Mouse (Mus musculus) stomach, embryonic 15.5 days (tissue): Measurements from ENCODE around the gene Foxg1. TPM values are rescaled to one million over a fixed set of nuclear protein-coding genes. Genes with fewer than 3 reads are reported as not detected.

Experiments
- ATAC-seq: fragments of 200-750 bp; cut with Nextera tagmentation; 2 replicates; pipeline ENCODE4 v1.8.0; 2017; ENCODE audit warnings: low read depth, moderate number of reproducible peaks, moderate TSS enrichment; ENCODE audit not compliant: insufficient read depth, low FRiP score
- H3K27ac ChIP-seq: fragments of 300-500 bp; sonication (generic); 2 replicates; pipeline ENCODE4 v1.5.1; 2015; ENCODE audit warnings: mild to moderate bottlenecking, inconsistent platforms
- H3K27me3 ChIP-seq: fragments of 300-500 bp; sonication (generic); replicated peaks from 2 replicates; pipeline ENCODE4 v1.6.1; 2015; ENCODE audit warnings: inconsistent platforms
- H3K36me3 ChIP-seq: fragments of 300-500 bp; sonication (generic); 2 replicates; pipeline ENCODE4 v1.6.1; 2015; ENCODE audit warnings: inconsistent platforms
- H3K4me1 ChIP-seq: fragments of 300-500 bp; sonication (generic); 2 replicates; pipeline ENCODE4 v1.6.1; 2015; ENCODE audit warnings: inconsistent platforms
- H3K4me2 ChIP-seq: fragments of 300-500 bp; sonication (generic); 2 replicates; pipeline ENCODE4 v1.6.1; 2015; ENCODE audit warnings: mild to moderate bottlenecking, inconsistent platforms
- H3K4me3 ChIP-seq: fragments of 300-500 bp; sonication (generic); replicated peaks from 2 replicates; pipeline ENCODE4 v1.5.1; 2015; ENCODE audit warnings: inconsistent platforms
- H3K9ac ChIP-seq: fragments of 300-500 bp; sonication (generic); 2 replicates; pipeline ENCODE4 v1.6.1; 2015; ENCODE audit warnings: inconsistent platforms
- H3K9me3 ChIP-seq: fragments of 300-500 bp; sonication (generic); 2 replicates; pipeline ENCODE4 v1.6.1; 2016; ENCODE audit warnings: inconsistent platforms
- WGBS: fragments of 180-500 bp; shearing (Covaris S2); methylation state at CpG from one replicate; pipeline ENCODE4 v1.1.7; 2015; 5-methylcytosine and 5-hydroxymethylcytosine counted together
- polyA plus RNA-seq: library from polyadenylated mRNA; unstranded; fragments of >200 nt; fragmentation: Nextera tagmentation; extraction: Ambion mirVana; gene quantifications from 2 replicates; pipeline ENCODE4 v1.2.1, GENCODE M21; 2015

The Foxg1 gene
- 0.06 and 0.10 TPM in 2 replicates for polyA plus RNA-seq

DNA sequence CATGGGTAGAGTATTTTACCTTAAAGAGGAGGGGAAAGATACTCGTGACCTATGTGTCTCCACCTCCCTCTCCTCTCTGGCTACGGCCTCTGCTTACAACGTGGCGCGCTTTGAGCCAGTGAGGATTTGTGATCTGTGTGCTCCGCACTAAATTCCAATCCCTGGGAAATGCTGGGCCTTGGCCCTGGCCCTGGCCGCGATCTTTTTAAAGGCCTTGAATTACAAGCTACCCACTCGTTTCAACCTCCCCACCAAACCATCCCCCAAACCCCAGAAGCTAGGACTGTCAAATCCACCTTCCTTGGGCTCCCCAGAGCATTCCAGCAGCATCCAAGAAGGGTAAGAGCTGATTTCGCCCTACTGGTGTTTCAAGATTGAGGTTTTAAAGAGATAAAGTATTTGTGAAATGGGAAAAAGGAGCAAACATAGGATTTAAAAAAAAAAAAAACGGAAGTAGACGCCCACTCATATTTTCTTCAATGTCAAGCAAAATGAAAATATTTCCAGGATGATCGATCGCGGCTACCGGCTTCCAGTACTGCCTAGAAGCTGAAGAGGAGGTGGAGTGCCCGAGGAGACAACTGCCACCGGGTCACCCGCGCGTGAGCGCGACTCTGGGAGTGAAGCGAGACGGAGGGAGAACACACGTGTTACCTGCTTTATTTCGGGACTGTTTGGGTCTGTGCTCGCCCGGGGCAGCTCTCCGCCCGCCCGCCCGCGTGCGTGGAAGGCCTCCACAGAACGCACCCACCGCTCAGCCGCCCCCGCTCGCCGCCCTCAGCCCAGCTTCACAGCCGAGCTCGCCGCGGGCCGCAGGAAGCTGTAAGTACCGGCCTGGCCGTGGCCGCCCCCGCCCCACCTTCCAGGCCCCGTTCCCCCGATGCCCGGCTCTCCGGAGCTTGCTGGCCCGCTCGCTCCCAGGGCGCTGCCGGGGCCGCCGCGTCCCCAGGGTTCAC, at the start of gene Foxg1:
Gene Foxg1 (plus strand): TSS at position 96 of the 956 bp plus-strand sequence.
- no peaks in the 10 kb centered on the region for H3K9me3 ChIP-seq
- H3K36me3 ChIP-seq, result no peaks in the 10 kb centered on the region
- peak within 1 kb of the TSS; percentile 53 for H3K4me2 ChIP-seq
- H3K4me3 ChIP-seq, result peak within 1 kb of the TSS; percentile 35
- peaks cover 81% of the 10 kb centered on the region for H3K27me3 ChIP-seq
- peaks cover 14% of the 10 kb centered on the region for H3K4me1 ChIP-seq
- H3K27ac ChIP-seq, result no peak within 1 kb of the TSS
- WGBS, result 2% methylated on average over 51 of the region's 61 CpGs
- ATAC-seq, result no peak
- H3K9ac ChIP-seq, result no peak within 1 kb of the TSS

DNA sequence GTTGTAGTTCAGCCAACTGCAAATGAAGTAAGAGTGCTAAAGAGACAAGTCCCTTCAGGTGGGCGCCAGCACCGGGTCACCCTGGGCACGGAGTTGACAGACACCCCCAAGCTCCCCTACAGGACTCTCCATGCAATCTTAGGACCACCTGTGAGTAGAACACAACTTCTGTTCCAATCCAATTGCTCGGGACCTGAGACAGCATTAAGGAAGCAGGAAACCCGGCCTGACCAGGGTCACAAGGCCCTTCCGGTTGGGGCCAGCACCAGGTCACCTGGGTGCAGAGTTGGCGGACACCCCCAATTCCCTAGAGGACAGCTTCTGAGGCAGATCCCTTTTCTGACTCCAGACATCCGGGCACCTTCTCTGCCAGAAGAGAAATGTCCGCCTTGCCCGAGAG, 32.8 kb upstream of the Foxg1 start:
- H3K4me3 ChIP-seq, result no peak overlapping the region
- H3K36me3 ChIP-seq, result no peaks in the 10 kb centered on the region
- no peaks in the 10 kb centered on the region for H3K9me3 ChIP-seq
- no peak overlapping the region for H3K9ac ChIP-seq
- H3K4me1 ChIP-seq, result no peaks in the 10 kb centered on the region
- no peak overlapping the region for H3K4me2 ChIP-seq
- ATAC-seq, result no peak
- no peaks in the 10 kb centered on the region for H3K27me3 ChIP-seq
- WGBS, result 91% methylated on average over 10 of the region's 10 CpGs
- H3K27ac ChIP-seq, result no peak overlapping the region

GRCm38 (mm10) chr12:49368931-49369330, 13.5 kb upstream of the Foxg1 start:
- 58% methylated on average over 1 of the region's 1 CpGs for WGBS
- H3K9ac ChIP-seq, result no peak overlapping the region
- no peak for ATAC-seq
- H3K9me3 ChIP-seq, result no peaks in the 10 kb centered on the region
- no peak overlapping the region for H3K4me3 ChIP-seq
- peaks cover 20% of the 10 kb centered on the region for H3K27me3 ChIP-seq
- H3K27ac ChIP-seq, result no peak overlapping the region
- H3K4me2 ChIP-seq, result no peak overlapping the region
- no peaks in the 10 kb centered on the region for H3K36me3 ChIP-seq
- H3K4me1 ChIP-seq, result no peaks in the 10 kb centered on the region

DNA sequence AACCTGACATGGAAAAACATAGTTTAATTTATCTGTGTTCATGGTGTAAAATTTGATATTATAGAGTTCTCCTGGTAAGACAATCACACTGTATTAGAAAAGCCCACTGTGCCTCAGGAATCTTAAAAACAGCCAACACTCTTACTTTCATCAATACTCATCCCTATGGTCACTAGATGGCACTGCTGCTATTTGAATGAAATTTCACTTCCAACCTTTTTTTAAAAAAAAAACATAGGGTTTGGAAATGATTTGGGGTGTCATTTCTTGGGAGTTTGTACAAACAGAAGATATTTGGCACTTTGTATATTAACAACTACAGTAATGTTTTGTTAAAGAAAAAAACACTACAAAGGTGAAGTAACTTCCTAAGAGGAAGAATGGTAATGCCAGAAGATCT, 10.3 kb upstream of the Foxg1 start:
- Histone ChIP-seq H3K9me3 (no peaks in the 10 kb centered on the region), H3K27ac (no peak overlapping the region), H3K4me3 (no peak overlapping the region), H3K27me3 (peaks cover 46% of the 10 kb centered on the region), H3K4me2 (no peak overlapping the region), H3K4me1 (no peaks in the 10 kb centered on the region), H3K9ac (no peak overlapping the region), H3K36me3 (no peaks in the 10 kb centered on the region)
- no peak for ATAC-seq

DNA sequence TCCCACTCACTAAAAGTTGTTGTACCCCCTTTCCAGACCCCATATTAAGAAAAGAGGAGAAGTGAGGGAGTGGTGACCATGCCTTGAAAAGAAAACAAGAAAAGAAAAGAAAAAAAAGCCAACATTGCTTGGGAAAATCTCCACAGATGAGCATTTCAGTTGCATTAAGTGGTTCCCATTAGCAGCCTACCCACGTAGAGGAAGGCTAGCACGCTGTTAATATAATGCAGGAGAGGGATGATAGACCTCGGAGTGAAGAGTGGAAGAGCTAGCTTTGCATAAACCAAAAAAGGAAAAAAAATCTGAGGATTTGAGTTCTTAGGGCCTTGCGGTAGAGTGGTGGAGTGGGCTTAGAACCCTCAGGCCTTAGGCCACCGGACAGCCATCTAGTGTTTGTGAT, 9.3 kb upstream of the Foxg1 start:
- 13% methylated on average over 5 of the region's 5 CpGs for WGBS
- H3K27me3 ChIP-seq, result peaks cover 56% of the 10 kb centered on the region
- no peak for ATAC-seq

GRCm38 (mm10) chr12:49373821-49374605, 8.4 kb upstream of the Foxg1 start:
- ATAC-seq, result no peak
- peaks cover 65% of the 10 kb centered on the region for H3K27me3 ChIP-seq
- 4% methylated on average over 24 of the region's 24 CpGs for WGBS

More for the DNA sequence above, 9.3 kb upstream of the Foxg1 start:
- no peaks in the 10 kb centered on the region for H3K9me3 ChIP-seq
- H3K9ac ChIP-seq, result no peak overlapping the region
- no peak overlapping the region for H3K4me2 ChIP-seq
- H3K36me3 ChIP-seq, result no peaks in the 10 kb centered on the region
- no peak overlapping the region for H3K4me3 ChIP-seq
- no peaks in the 10 kb centered on the region for H3K4me1 ChIP-seq
- no peak overlapping the region for H3K27ac ChIP-seq

DNA sequence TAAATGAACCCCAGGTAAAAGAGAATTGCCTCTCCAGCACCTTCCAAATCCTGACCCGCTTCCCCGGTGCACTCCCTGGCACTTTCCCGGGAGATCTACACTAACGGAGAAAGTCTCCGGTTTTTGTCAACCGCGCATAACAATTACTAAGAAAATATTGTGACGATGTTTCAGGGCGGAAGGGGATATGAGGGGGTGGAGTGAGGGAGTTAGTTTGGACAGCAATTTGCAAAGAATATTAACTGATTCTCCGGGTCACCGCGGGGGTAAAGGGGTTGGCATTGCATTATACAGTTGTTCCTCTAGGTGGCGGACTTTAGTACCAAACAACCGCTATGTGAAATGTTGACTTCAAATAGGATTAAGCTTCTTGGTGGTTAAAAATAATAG, 7.9 kb upstream of the Foxg1 start:
- Histone ChIP-seq H3K4me2 (peak overlapping the region; percentile 36), H3K4me3 (peak overlapping the region; percentile 16), H3K27me3 (peaks cover 71% of the 10 kb centered on the region), H3K4me1 (no peaks in the 10 kb centered on the region), H3K9ac (no peak overlapping the region), H3K27ac (no peak overlapping the region), H3K9me3 (no peaks in the 10 kb centered on the region), H3K36me3 (no peaks in the 10 kb centered on the region)
- WGBS, result under 1% methylated on average over 14 of the region's 14 CpGs
- ATAC-seq, result no peak

More at GRCm38 (mm10) chr12:49373821-49374605, 8.4 kb upstream of the Foxg1 start:
- Histone ChIP-seq H3K9me3 (no peaks in the 10 kb centered on the region), H3K4me1 (no peaks in the 10 kb centered on the region), H3K36me3 (no peaks in the 10 kb centered on the region), H3K4me3 (peak overlapping the region; percentile 16), H3K4me2 (peak overlapping the region; percentile 36), H3K9ac (no peak overlapping the region), H3K27ac (no peak overlapping the region)

DNA sequence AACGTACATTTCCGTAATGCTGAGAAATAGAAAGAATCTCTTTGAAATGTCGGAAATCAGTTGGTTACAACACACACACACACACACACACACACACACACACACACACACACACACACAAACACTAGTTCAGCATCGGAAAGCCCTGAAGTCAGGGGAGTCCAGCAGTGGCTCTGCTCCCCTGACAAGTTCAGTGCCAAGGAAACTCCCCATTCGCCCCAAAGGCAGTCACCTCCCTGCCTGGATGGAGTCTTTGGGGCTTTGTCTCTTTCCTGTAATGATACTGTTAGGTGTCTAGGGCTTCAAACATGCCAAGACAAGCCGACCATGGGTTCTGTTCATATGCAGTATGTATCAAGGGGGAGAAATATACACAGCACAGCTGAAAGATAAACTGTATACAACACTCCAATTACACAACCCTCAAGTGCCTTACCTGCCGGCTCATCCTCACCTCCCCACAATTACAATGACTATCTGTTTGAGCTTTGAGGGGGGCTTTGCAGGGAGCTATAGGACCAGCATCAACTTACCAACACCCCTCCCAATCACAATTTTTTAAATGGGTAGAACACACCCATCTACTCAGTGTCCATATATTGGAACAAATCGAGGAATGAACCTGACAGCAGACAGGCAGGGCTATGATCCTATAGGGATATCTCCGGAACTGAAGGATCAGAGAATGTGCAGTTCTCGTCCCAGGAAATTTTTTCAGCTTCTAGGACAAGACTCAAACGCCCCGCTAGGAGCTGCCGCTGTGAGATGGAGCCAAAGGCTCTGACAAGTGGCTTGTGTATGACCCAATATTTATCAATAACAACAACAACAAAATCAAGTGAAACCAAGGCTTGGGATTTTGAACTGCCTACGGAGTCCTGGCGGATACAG, 6.8 kb upstream of the Foxg1 start:
- no peaks in the 10 kb centered on the region for H3K36me3 ChIP-seq
- H3K9ac ChIP-seq, result no peak overlapping the region
- no peaks in the 10 kb centered on the region for H3K4me1 ChIP-seq
- no peak overlapping the region for H3K4me3 ChIP-seq
- H3K27me3 ChIP-seq, result peaks cover 81% of the 10 kb centered on the region
- WGBS, result 3% methylated on average over 15 of the region's 15 CpGs
- H3K27ac ChIP-seq, result no peak overlapping the region
- no peak for ATAC-seq
- H3K9me3 ChIP-seq, result no peaks in the 10 kb centered on the region
- H3K4me2 ChIP-seq, result no peak overlapping the region

GRCm38 (mm10) chr12:49376318-49376992, 6.0 kb upstream of the Foxg1 start:
- WGBS, result 5% methylated on average over 19 of the region's 19 CpGs
- H3K4me3 ChIP-seq, result no peak overlapping the region
- H3K27me3 ChIP-seq, result peaks cover 83% of the 10 kb centered on the region
- no peak overlapping the region for H3K9ac ChIP-seq
- H3K9me3 ChIP-seq, result no peaks in the 10 kb centered on the region
- H3K36me3 ChIP-seq, result no peaks in the 10 kb centered on the region
- ATAC-seq, result no peak
- no peak overlapping the region for H3K27ac ChIP-seq
- H3K4me1 ChIP-seq, result no peaks in the 10 kb centered on the region
- H3K4me2 ChIP-seq, result no peak overlapping the region

GRCm38 (mm10) chr12:49377281-49377970, 5.0 kb upstream of the Foxg1 start:
- 3% methylated on average over 15 of the region's 15 CpGs for WGBS
- Histone ChIP-seq H3K27ac (no peak overlapping the region), H3K4me3 (no peak overlapping the region), H3K27me3 (peaks cover 91% of the 10 kb centered on the region), H3K4me1 (no peaks in the 10 kb centered on the region), H3K9me3 (no peaks in the 10 kb centered on the region), H3K36me3 (no peaks in the 10 kb centered on the region), H3K9ac (no peak overlapping the region), H3K4me2 (no peak overlapping the region)
- no peak for ATAC-seq
